Mouse (Mus musculus): ENCODE results near the gene Rbm33.

Gene Rbm33

GRCm38 (mm10) chr5:28464361-28465098, 147.6 kb downstream of the Rbm33 start:
- no peak for DNase-seq

- no peak for DNase-seq
Measured at GRCm38 (mm10) chr5:28465099-28465406, 148.1 kb downstream of the Rbm33 start.

GRCm38 (mm10) chr5:28465526-28465925, 148.6 kb downstream of the Rbm33 start:
- no peak for DNase-seq

GRCm38 (mm10) chr5:28466351-28466750, 149.4 kb downstream of the Rbm33 start:
- DNase-seq, result no peak

- no peak for DNase-seq
Measured at GRCm38 (mm10) chr5:28466760-28467306, 149.9 kb downstream of the Rbm33 start, which contains the start of gene Shh. Gene Shh (minus strand): TSS chr5:28467256.

Measured in thymus, postnatal 36 days (tissue).